Mouse (Mus musculus): ENCODE data around the gene Sema5a. TPM values are rescaled to one million over a fixed set of nuclear protein-coding genes. Genes with fewer than 3 reads are reported as not detected.

Gene Sema5a
- polyA plus RNA-seq, 1 experiment from 2014 or later = 28.3 TPM

GRCm38 (mm10) chr15:32310834-32311233 is 66.2 kb downstream of the Sema5a start:
- H3K4me1 ChIP-seq = peaks cover 3% of the 10 kb centered on the region; the same call in 1 of the 2 replicates
- H3K9me3 ChIP-seq = no peaks in the 10 kb centered on the region
- no peak overlapping the region for H3K9ac ChIP-seq
- no peak overlapping the region for H3K27ac ChIP-seq
- H3K27me3 ChIP-seq = no peaks in the 10 kb centered on the region
- H3K4me3 ChIP-seq = no peak overlapping the region
- ATAC-seq (ENCODE audit: insufficient number of reproducible peaks, insufficient read depth, low FRiP score, low TSS enrichment) = no peak
- WGBS = 70% methylated on average over 8 of the region's 8 CpGs
- no peaks in the 10 kb centered on the region for H3K36me3 ChIP-seq
- no peak overlapping the region for H3K4me2 ChIP-seq (replicated peaks)

GRCm38 (mm10) chr15:32311287-32311686 is 66.7 kb downstream of the Sema5a start:
- Histone ChIP-seq H3K4me1 (peaks cover 3% of the 10 kb centered on the region; the same call in 1 of the 2 replicates), H3K27ac (no peak overlapping the region), H3K9ac (no peak overlapping the region), H3K27me3 (no peaks in the 10 kb centered on the region), H3K36me3 (no peaks in the 10 kb centered on the region), H3K4me3 (no peak overlapping the region), H3K4me2 (replicated peaks) (no peak overlapping the region), H3K9me3 (no peaks in the 10 kb centered on the region)
- 62% methylated on average over 8 of the region's 8 CpGs for WGBS
- no peak for ATAC-seq (ENCODE audit: insufficient number of reproducible peaks, insufficient read depth, low FRiP score, low TSS enrichment)

GRCm38 (mm10) chr15:32317074-32317473 is 72.5 kb downstream of the Sema5a start:
- Histone ChIP-seq H3K36me3 (no peaks in the 10 kb centered on the region), H3K4me3 (no peak overlapping the region), H3K27ac (no peak overlapping the region), H3K9ac (no peak overlapping the region), H3K4me2 (replicated peaks) (no peak overlapping the region), H3K27me3 (no peaks in the 10 kb centered on the region), H3K4me1 (no peaks in the 10 kb centered on the region), H3K9me3 (no peaks in the 10 kb centered on the region)
- 77% methylated on average over 5 of the region's 5 CpGs for WGBS
- no peak for ATAC-seq (ENCODE audit: insufficient number of reproducible peaks, insufficient read depth, low FRiP score, low TSS enrichment)

- WGBS = 82% methylated on average over 3 of the region's 3 CpGs
- H3K36me3 ChIP-seq = no peaks in the 10 kb centered on the region
- no peak overlapping the region; the same call in 1 of the 2 replicates for H3K27ac ChIP-seq
- H3K4me1 ChIP-seq = no peaks in the 10 kb centered on the region
- H3K9ac ChIP-seq = no peak overlapping the region
- no peak for ATAC-seq (ENCODE audit: insufficient number of reproducible peaks, insufficient read depth, low FRiP score, low TSS enrichment)
- no peaks in the 10 kb centered on the region for H3K9me3 ChIP-seq
- H3K27me3 ChIP-seq = no peaks in the 10 kb centered on the region
- H3K4me3 ChIP-seq = no peak overlapping the region
- H3K4me2 ChIP-seq (replicated peaks) = no peak overlapping the region
These were observed 76.1 kb downstream of the Sema5a start for GRCm38 (mm10) chr15:32320739-32321138.

- Histone ChIP-seq H3K36me3 (no peaks in the 10 kb centered on the region), H3K4me2 (replicated peaks) (no peak overlapping the region)
These were observed 78.0 kb downstream of the Sema5a start for GRCm38 (mm10) chr15:32322455-32323220.

GRCm38 (mm10) chr15:32323224-32323623 is 78.6 kb downstream of the Sema5a start:
- Histone ChIP-seq H3K36me3 (no peaks in the 10 kb centered on the region), H3K27ac (no peak overlapping the region), H3K4me3 (no peak overlapping the region)

More at GRCm38 (mm10) chr15:32322455-32323220, 78.0 kb downstream of the Sema5a start:
- no peak overlapping the region for H3K27ac ChIP-seq
- no peak for ATAC-seq (ENCODE audit: insufficient number of reproducible peaks, insufficient read depth, low FRiP score, low TSS enrichment)
- 88% methylated on average over 5 of the region's 5 CpGs for WGBS
- H3K9me3 ChIP-seq = no peaks in the 10 kb centered on the region
- no peaks in the 10 kb centered on the region; the same call in 1 of the 2 replicates for H3K4me1 ChIP-seq
- H3K9ac ChIP-seq = no peak overlapping the region
- no peaks in the 10 kb centered on the region for H3K27me3 ChIP-seq
- no peak overlapping the region for H3K4me3 ChIP-seq

GRCm38 (mm10) chr15:32324105-32324504 is 79.5 kb downstream of the Sema5a start:
- Histone ChIP-seq H3K4me2 (replicated peaks) (no peak overlapping the region), H3K27ac (no peak overlapping the region), H3K27me3 (no peaks in the 10 kb centered on the region), H3K9ac (no peak overlapping the region), H3K36me3 (no peaks in the 10 kb centered on the region), H3K9me3 (no peaks in the 10 kb centered on the region), H3K4me3 (no peak overlapping the region), H3K4me1 (peaks cover 9% of the 10 kb centered on the region)
- no peak for ATAC-seq (ENCODE audit: insufficient number of reproducible peaks, insufficient read depth, low FRiP score, low TSS enrichment)
- WGBS = 59% methylated on average over 7 of the region's 7 CpGs

More at GRCm38 (mm10) chr15:32323224-32323623, 78.6 kb downstream of the Sema5a start:
- Histone ChIP-seq H3K9me3 (no peaks in the 10 kb centered on the region), H3K9ac (no peak overlapping the region), H3K4me1 (peaks cover under 1% of the 10 kb centered on the region; the same call in 1 of the 2 replicates), H3K27me3 (no peaks in the 10 kb centered on the region), H3K4me2 (replicated peaks) (no peak overlapping the region)
- ATAC-seq (ENCODE audit: insufficient number of reproducible peaks, insufficient read depth, low FRiP score, low TSS enrichment) = no peak
- 92% methylated on average over 4 of the region's 4 CpGs for WGBS

GRCm38 (mm10) chr15:32328370-32329004 is 83.9 kb downstream of the Sema5a start:
- Histone ChIP-seq H3K27ac (peak overlapping the region; percentile 60; the same call in 1 of the 2 replicates), H3K4me2 (replicated peaks) (no peak overlapping the region), H3K4me3 (no peak overlapping the region), H3K36me3 (no peaks in the 10 kb centered on the region), H3K9ac (no peak overlapping the region), H3K27me3 (no peaks in the 10 kb centered on the region), H3K9me3 (no peaks in the 10 kb centered on the region), H3K4me1 (peaks cover 27% of the 10 kb centered on the region)
- ATAC-seq (ENCODE audit: insufficient number of reproducible peaks, insufficient read depth, low FRiP score, low TSS enrichment) = no peak
- WGBS = 17% methylated on average over 4 of the region's 4 CpGs

- ATAC-seq (ENCODE audit: insufficient number of reproducible peaks, insufficient read depth, low FRiP score, low TSS enrichment) = no peak
- Histone ChIP-seq H3K27me3 (no peaks in the 10 kb centered on the region), H3K4me2 (replicated peaks) (no peak overlapping the region), H3K4me1 (peaks cover 27% of the 10 kb centered on the region), H3K9ac (no peak overlapping the region), H3K36me3 (no peaks in the 10 kb centered on the region), H3K27ac (0 out of 2 replicates have a peak overlapping the region, but pooled peaks have one; percentile 60), H3K4me3 (no peak overlapping the region), H3K9me3 (no peaks in the 10 kb centered on the region)
- WGBS = 39% methylated on average over 10 of the region's 10 CpGs
These were observed 85.2 kb downstream of the Sema5a start for GRCm38 (mm10) chr15:32329670-32330330.

- ATAC-seq (ENCODE audit: insufficient number of reproducible peaks, insufficient read depth, low FRiP score, low TSS enrichment) = no peak
- Histone ChIP-seq H3K27me3 (no peaks in the 10 kb centered on the region), H3K9me3 (no peaks in the 10 kb centered on the region), H3K9ac (no peak overlapping the region), H3K4me2 (replicated peaks) (no peak overlapping the region), H3K4me1 (peaks cover 27% of the 10 kb centered on the region), H3K4me3 (no peak overlapping the region), H3K36me3 (no peaks in the 10 kb centered on the region), H3K27ac (0 out of 2 replicates have a peak overlapping the region, but pooled peaks have one; percentile 60)
- 32% methylated on average over 8 of the region's 8 CpGs for whole genome bisulfite sequencing
These were observed 85.8 kb downstream of the Sema5a start for GRCm38 (mm10) chr15:32330427-32330826.

GRCm38 (mm10) chr15:32331037-32331436 is 86.4 kb downstream of the Sema5a start:
- no peak overlapping the region for H3K9ac ChIP-seq
- no peak overlapping the region for H3K4me3 ChIP-seq
- no peaks in the 10 kb centered on the region for H3K36me3 ChIP-seq
- 68% methylated on average over 2 of the region's 2 CpGs for WGBS
- no peak overlapping the region for H3K4me2 ChIP-seq (replicated peaks)
- H3K27ac ChIP-seq = no peak overlapping the region
- H3K27me3 ChIP-seq = no peaks in the 10 kb centered on the region
- H3K9me3 ChIP-seq = no peaks in the 10 kb centered on the region
- peaks cover 27% of the 10 kb centered on the region for H3K4me1 ChIP-seq
- no peak for ATAC-seq (ENCODE audit: insufficient number of reproducible peaks, insufficient read depth, low FRiP score, low TSS enrichment)

Data from embryonic facial prominence, embryonic 12.5 days (tissue).